Mouse (Mus musculus): Measurements from ENCODE around the gene Wbp4. TPM values are rescaled to one million over a fixed set of nuclear protein-coding genes. Genes with fewer than 3 reads are reported as not detected.
"Not testable (repeated sequence)": the region's sequence is repeated elsewhere in the genome, so short reads cannot be mapped to it uniquely, and the experiment has no call there.

Gene Wbp4
- polyA plus RNA-seq, 1 experiment from 2014 or later, result 46.1 TPM

GRCm38 (mm10) chr14:79482251-79482661, 936 bp upstream of the Wbp4 start:
- WGBS, result under 1% methylated on average over 11 of the region's 11 CpGs
- H3K27ac ChIP-seq (ENCODE audit: low read depth), result peak overlapping the region; percentile 100
- DNase-seq (peak; percentile 85), ATAC-seq (ENCODE audit: insufficient read depth) (peak; percentile 10; the same call in 1 of the 2 replicates)
- H3K4me2 ChIP-seq, result peak overlapping the region; percentile 92
- H3K4me3 ChIP-seq (ENCODE audit: low read depth, low read length), result peak overlapping the region; percentile 94
- no peaks in the 10 kb centered on the region for H3K9me3 ChIP-seq (ENCODE audit: low read depth, low read length)
- H3K9ac ChIP-seq, result peak overlapping the region; percentile 98
- peaks cover 9% of the 10 kb centered on the region for H3K36me3 ChIP-seq (ENCODE audit: insufficient read depth)
- H3K27me3 ChIP-seq (ENCODE audit: insufficient read depth, low read length), result no peaks in the 10 kb centered on the region
- TF ChIP-seq CTCF (IDR thresholded peaks at IDR 0.05; ENCODE audit: low read depth), result no peak
- H3K4me1 ChIP-seq (ENCODE audit: insufficient read depth), result peaks cover 10% of the 10 kb centered on the region; the same call in 1 of the 2 replicates

GRCm38 (mm10) chr14:79480624-79481338, 539 bp downstream of the Wbp4 start, which contains the start of gene Elf1:
Elf1 (plus strand) TSS chr14:79481194.
- ATAC-seq (ENCODE audit: insufficient read depth) (peak; percentile 80), DNase-seq (peak; percentile 95)
- H3K36me3 ChIP-seq (ENCODE audit: insufficient read depth), result peaks cover 17% of the 10 kb centered on the region
- peak within 1 kb of the TSS; percentile 92 for H3K4me2 ChIP-seq
- peak within 1 kb of the TSS; percentile 98 for H3K9ac ChIP-seq
- peak within 1 kb of the TSS; percentile 94 for H3K4me3 ChIP-seq (ENCODE audit: low read depth, low read length)
- peaks cover 7% of the 10 kb centered on the region; the same call in 1 of the 2 replicates for H3K4me1 ChIP-seq (ENCODE audit: insufficient read depth)
- no peak for TF ChIP-seq CTCF (IDR thresholded peaks at IDR 0.05; ENCODE audit: low read depth)
- H3K9me3 ChIP-seq (ENCODE audit: low read depth, low read length), result no peaks in the 10 kb centered on the region
- WGBS, result under 1% methylated on average over 72 of the region's 96 CpGs
- H3K27me3 ChIP-seq (ENCODE audit: insufficient read depth, low read length), result no peaks in the 10 kb centered on the region
- peak within 1 kb of the TSS; percentile 100 for H3K27ac ChIP-seq (ENCODE audit: low read depth)

GRCm38 (mm10) chr14:79473384-79473783, 7.9 kb downstream of the Wbp4 start:
- DNase-seq (no peak), ATAC-seq (ENCODE audit: insufficient read depth) (no peak)
- no peak overlapping the region for H3K9ac ChIP-seq
- peaks cover 82% of the 10 kb centered on the region for H3K36me3 ChIP-seq (ENCODE audit: insufficient read depth)
- H3K4me1 ChIP-seq (ENCODE audit: insufficient read depth), result no peaks in the 10 kb centered on the region
- WGBS, result 89% methylated on average over 2 of the region's 2 CpGs
- TF ChIP-seq CTCF (IDR thresholded peaks at IDR 0.05; ENCODE audit: low read depth), result no peak
- no peaks in the 10 kb centered on the region for H3K27me3 ChIP-seq (ENCODE audit: insufficient read depth, low read length)
- no peak overlapping the region for H3K4me2 ChIP-seq
- no peak overlapping the region for H3K4me3 ChIP-seq (ENCODE audit: low read depth, low read length)
- H3K27ac ChIP-seq (ENCODE audit: low read depth), result no peak overlapping the region
- H3K9me3 ChIP-seq (ENCODE audit: low read depth, low read length), result no peaks in the 10 kb centered on the region

GRCm38 (mm10) chr14:79467621-79468020, 13.7 kb downstream of the Wbp4 start:
- H3K4me1 ChIP-seq (ENCODE audit: insufficient read depth), result no peaks in the 10 kb centered on the region
- ATAC-seq (ENCODE audit: insufficient read depth) (no peak), DNase-seq (peak; percentile 90)
- TF ChIP-seq CTCF (IDR thresholded peaks at IDR 0.05; ENCODE audit: low read depth), result peak; percentile 74
- H3K27me3 ChIP-seq (ENCODE audit: insufficient read depth, low read length), result no peaks in the 10 kb centered on the region
- H3K4me2 ChIP-seq, result no peak overlapping the region
- no peaks in the 10 kb centered on the region for H3K9me3 ChIP-seq (ENCODE audit: low read depth, low read length)
- no peak overlapping the region for H3K27ac ChIP-seq (ENCODE audit: low read depth)
- H3K36me3 ChIP-seq (ENCODE audit: insufficient read depth), result peaks cover 91% of the 10 kb centered on the region
- H3K9ac ChIP-seq, result no peak overlapping the region
- no peak overlapping the region for H3K4me3 ChIP-seq (ENCODE audit: low read depth, low read length)
- 23% methylated on average over 3 of the region's 3 CpGs for WGBS

GRCm38 (mm10) chr14:79465623-79466022, 15.7 kb downstream of the Wbp4 start:
- Histone ChIP-seq H3K4me3 (ENCODE audit: low read depth, low read length) (no peak overlapping the region), H3K4me1 (ENCODE audit: insufficient read depth) (no peaks in the 10 kb centered on the region), H3K9me3 (ENCODE audit: low read depth, low read length) (no peaks in the 10 kb centered on the region), H3K27ac (ENCODE audit: low read depth) (no peak overlapping the region), H3K27me3 (ENCODE audit: insufficient read depth, low read length) (no peaks in the 10 kb centered on the region), H3K9ac (no peak overlapping the region), H3K36me3 (ENCODE audit: insufficient read depth) (peaks cover 88% of the 10 kb centered on the region), H3K4me2 (no peak overlapping the region)
- no peak for TF ChIP-seq CTCF (IDR thresholded peaks at IDR 0.05; ENCODE audit: low read depth)
- ATAC-seq (ENCODE audit: insufficient read depth) (no peak), DNase-seq (peak; percentile 47)
- 92% methylated on average over 1 of the region's 1 CpGs for WGBS

- Histone ChIP-seq H3K36me3 (ENCODE audit: insufficient read depth) (peaks cover 52% of the 10 kb centered on the region), H3K4me3 (ENCODE audit: low read depth, low read length) (no peak overlapping the region), H3K9me3 (ENCODE audit: low read depth, low read length) (no peaks in the 10 kb centered on the region), H3K27ac (ENCODE audit: low read depth) (no peak overlapping the region), H3K27me3 (ENCODE audit: insufficient read depth, low read length) (no peaks in the 10 kb centered on the region), H3K4me2 (no peak overlapping the region), H3K9ac (no peak overlapping the region), H3K4me1 (ENCODE audit: insufficient read depth) (no peaks in the 10 kb centered on the region)
- ATAC-seq (ENCODE audit: insufficient read depth), result no peak
- no peak for TF ChIP-seq CTCF (IDR thresholded peaks at IDR 0.05; ENCODE audit: low read depth)
- WGBS, result 87% methylated on average over 4 of the region's 4 CpGs
- DNase-seq, result no peak
Observed at GRCm38 (mm10) chr14:79460988-79461387, 20.3 kb downstream of the Wbp4 start.

GRCm38 (mm10) chr14:79460401-79460800, 20.9 kb downstream of the Wbp4 start:
- no peaks in the 10 kb centered on the region for H3K9me3 ChIP-seq (ENCODE audit: low read depth, low read length)
- no peaks in the 10 kb centered on the region for H3K4me1 ChIP-seq (ENCODE audit: insufficient read depth)
- ATAC-seq (ENCODE audit: insufficient read depth) (no peak), DNase-seq (no peak)
- no peak overlapping the region for H3K27ac ChIP-seq (ENCODE audit: low read depth)
- no peak for TF ChIP-seq CTCF (IDR thresholded peaks at IDR 0.05; ENCODE audit: low read depth)
- H3K4me2 ChIP-seq, result no peak overlapping the region
- no peak overlapping the region for H3K4me3 ChIP-seq (ENCODE audit: low read depth, low read length)
- H3K9ac ChIP-seq, result no peak overlapping the region
- H3K27me3 ChIP-seq (ENCODE audit: insufficient read depth, low read length), result no peaks in the 10 kb centered on the region
- peaks cover 46% of the 10 kb centered on the region for H3K36me3 ChIP-seq (ENCODE audit: insufficient read depth)
- 87% methylated on average over 1 of the region's 1 CpGs for WGBS

GRCm38 (mm10) chr14:79452591-79452934, 28.8 kb downstream of the Wbp4 start:
- not testable (repeated sequence) for H3K9ac ChIP-seq; H3K27ac ChIP-seq (ENCODE audit: low read depth); H3K36me3 ChIP-seq (ENCODE audit: insufficient read depth); H3K4me1 ChIP-seq (ENCODE audit: insufficient read depth); H3K4me2 ChIP-seq; DNase-seq; H3K27me3 ChIP-seq (ENCODE audit: insufficient read depth, low read length); H3K9me3 ChIP-seq (ENCODE audit: low read depth, low read length); H3K4me3 ChIP-seq (ENCODE audit: low read depth, low read length)
- 95% methylated on average over 6 of the region's 10 CpGs for WGBS
- peak; percentile 53; the same call in 1 of the 2 replicates for ATAC-seq (ENCODE audit: insufficient read depth)

- peak within 1 kb of the TSS; percentile 49 for H3K4me3 ChIP-seq (ENCODE audit: low read depth, low read length)
- DNase-seq (peak; percentile 97), ATAC-seq (ENCODE audit: insufficient read depth) (peak; percentile 93)
- peak within 1 kb of the TSS; percentile 60 for H3K9ac ChIP-seq
- not testable (repeated sequence) for H3K4me1 ChIP-seq (ENCODE audit: insufficient read depth); H3K27me3 ChIP-seq (ENCODE audit: insufficient read depth, low read length); H3K9me3 ChIP-seq (ENCODE audit: low read depth, low read length); H3K36me3 ChIP-seq (ENCODE audit: insufficient read depth)
- H3K27ac ChIP-seq (ENCODE audit: low read depth), result peak within 1 kb of the TSS; percentile 67; the same call in 1 of the 2 replicates
- peak within 1 kb of the TSS; percentile 66 for H3K4me2 ChIP-seq
- 5% methylated on average over 33 of the region's 89 CpGs for WGBS
Observed at GRCm38 (mm10) chr14:79451681-79452590, 29.4 kb downstream of the Wbp4 start, which contains the start of gene Kbtbd6. Kbtbd6 (plus strand) TSS chr14:79451835.
